Mouse (Mus musculus): ENCODE results near the gene Susd6. TPM values are rescaled to one million over a fixed set of nuclear protein-coding genes. Genes with fewer than 3 reads are reported as not detected.

Susd6 gene
- polyA plus RNA-seq, 1 experiment from 2014 or later: 11.7 TPM

- H3K4me2 ChIP-seq (ENCODE audit: low read length): no peak overlapping the region
- no peak for ATAC-seq
- no peaks in the 10 kb centered on the region for H3K27me3 ChIP-seq (replicated peaks; ENCODE audit: control insufficient read depth, insufficient read depth, low read length)
- H3K27ac ChIP-seq (ENCODE audit: low read depth, low read length): no peak overlapping the region
- no peak overlapping the region for H3K4me3 ChIP-seq (ENCODE audit: low read depth, low read length)
- 76% methylated on average over 1 of the region's 1 CpGs for WGBS
- peaks cover 9% of the 10 kb centered on the region; the same call in 1 of the 2 replicates for H3K4me1 ChIP-seq (ENCODE audit: control insufficient read depth, insufficient read depth, low read length)
- H3K9me3 ChIP-seq (replicated peaks; ENCODE audit: control insufficient read depth, low read length): no peaks in the 10 kb centered on the region
- H3K36me3 ChIP-seq (ENCODE audit: control insufficient read depth, insufficient read depth, low read length): no peaks in the 10 kb centered on the region
- DNase-seq (ENCODE audit: low spot score): no peak
- H3K9ac ChIP-seq (ENCODE audit: low read length): no peak overlapping the region
Observed at GRCm38 (mm10) chr12:80845901-80846300, 55.6 kb downstream of the Susd6 start.

- no peak overlapping the region for H3K4me2 ChIP-seq (ENCODE audit: low read length)
- H3K36me3 ChIP-seq (ENCODE audit: control insufficient read depth, insufficient read depth, low read length): no peaks in the 10 kb centered on the region
- 86% methylated on average over 1 of the region's 1 CpGs for WGBS
- DNase-seq (ENCODE audit: low spot score) (no peak), ATAC-seq (no peak)
- no peak overlapping the region for H3K9ac ChIP-seq (ENCODE audit: low read length)
- H3K4me3 ChIP-seq (ENCODE audit: low read depth, low read length): no peak overlapping the region
- H3K27me3 ChIP-seq (replicated peaks; ENCODE audit: control insufficient read depth, insufficient read depth, low read length): no peaks in the 10 kb centered on the region
- H3K9me3 ChIP-seq (replicated peaks; ENCODE audit: control insufficient read depth, low read length): no peaks in the 10 kb centered on the region
- peaks cover 9% of the 10 kb centered on the region; the same call in 1 of the 2 replicates for H3K4me1 ChIP-seq (ENCODE audit: control insufficient read depth, insufficient read depth, low read length)
- H3K27ac ChIP-seq (ENCODE audit: low read depth, low read length): no peak overlapping the region
Observed at GRCm38 (mm10) chr12:80846861-80847268, 56.6 kb downstream of the Susd6 start.

DNA sequence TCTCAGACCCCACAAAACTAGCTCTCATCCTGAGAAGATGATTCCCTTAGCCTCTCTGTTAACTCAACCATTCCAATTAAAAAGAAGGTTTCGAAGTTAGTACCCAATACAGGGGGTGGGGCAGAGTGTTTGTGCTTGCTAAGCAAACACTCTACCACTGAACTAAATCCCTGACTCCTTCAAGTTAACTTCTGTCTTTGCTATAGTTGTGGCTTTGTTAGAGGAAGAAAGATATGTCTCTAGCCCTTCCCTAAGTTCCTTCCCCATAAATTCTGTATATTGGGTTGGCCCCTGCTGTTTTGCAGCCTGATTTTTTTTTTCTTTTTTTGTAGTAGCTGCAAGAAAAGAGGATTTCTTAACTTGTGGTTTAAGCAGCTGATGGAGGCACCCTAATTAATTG is 61.7 kb downstream of the Susd6 start:
- ATAC-seq (no peak), DNase-seq (ENCODE audit: low spot score) (no peak)
- H3K36me3 ChIP-seq (ENCODE audit: control insufficient read depth, insufficient read depth, low read length): no peaks in the 10 kb centered on the region
- H3K4me2 ChIP-seq (ENCODE audit: low read length): no peak overlapping the region
- no peak overlapping the region for H3K27ac ChIP-seq (ENCODE audit: low read depth, low read length)
- WGBS: 85% methylated on average over 1 of the region's 1 CpGs
- no peaks in the 10 kb centered on the region for H3K9me3 ChIP-seq (replicated peaks; ENCODE audit: control insufficient read depth, low read length)
- H3K27me3 ChIP-seq (replicated peaks; ENCODE audit: control insufficient read depth, insufficient read depth, low read length): no peaks in the 10 kb centered on the region
- H3K9ac ChIP-seq (ENCODE audit: low read length): no peak overlapping the region
- H3K4me3 ChIP-seq (ENCODE audit: low read depth, low read length): no peak overlapping the region
- peaks cover 7% of the 10 kb centered on the region for H3K4me1 ChIP-seq (ENCODE audit: control insufficient read depth, insufficient read depth, low read length)

DNA sequence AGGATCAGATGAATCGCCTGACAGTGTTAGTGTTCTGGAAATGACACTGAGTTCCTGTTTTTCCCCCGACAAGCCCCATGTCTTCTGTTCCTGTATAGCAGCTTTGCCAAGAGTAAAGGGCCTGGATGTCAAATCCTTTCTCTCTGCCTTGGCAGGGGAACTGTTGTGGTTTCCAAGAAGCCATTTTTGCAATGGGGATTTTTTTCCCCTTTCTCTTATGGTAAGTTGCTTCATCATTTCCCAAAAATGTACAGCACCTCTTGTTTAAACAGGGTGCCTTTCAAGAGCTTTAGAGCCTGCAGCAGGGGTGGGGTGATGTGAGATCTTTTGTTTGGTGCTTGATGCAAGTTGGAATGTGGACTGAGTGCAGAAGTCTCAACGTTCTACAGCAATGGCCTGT is 63.4 kb downstream of the Susd6 start:
- Histone ChIP-seq H3K27me3 (replicated peaks; ENCODE audit: control insufficient read depth, insufficient read depth, low read length) (no peaks in the 10 kb centered on the region), H3K4me3 (ENCODE audit: low read depth, low read length) (no peak overlapping the region), H3K4me2 (ENCODE audit: low read length) (no peak overlapping the region), H3K9ac (ENCODE audit: low read length) (no peak overlapping the region), H3K4me1 (ENCODE audit: control insufficient read depth, insufficient read depth, low read length) (peaks cover 17% of the 10 kb centered on the region), H3K9me3 (replicated peaks; ENCODE audit: control insufficient read depth, low read length) (no peaks in the 10 kb centered on the region), H3K36me3 (ENCODE audit: control insufficient read depth, insufficient read depth, low read length) (no peaks in the 10 kb centered on the region), H3K27ac (ENCODE audit: low read depth, low read length) (no peak overlapping the region)
- 71% methylated on average over 3 of the region's 3 CpGs for WGBS
- ATAC-seq: no peak
- no peak for DNase-seq (ENCODE audit: low spot score)

- Histone ChIP-seq H3K27me3 (replicated peaks; ENCODE audit: control insufficient read depth, insufficient read depth, low read length) (no peaks in the 10 kb centered on the region), H3K4me1 (ENCODE audit: control insufficient read depth, insufficient read depth, low read length) (peaks cover 17% of the 10 kb centered on the region), H3K4me2 (ENCODE audit: low read length) (no peak overlapping the region), H3K27ac (ENCODE audit: low read depth, low read length) (no peak overlapping the region), H3K4me3 (ENCODE audit: low read depth, low read length) (no peak overlapping the region), H3K36me3 (ENCODE audit: control insufficient read depth, insufficient read depth, low read length) (no peaks in the 10 kb centered on the region), H3K9ac (ENCODE audit: low read length) (no peak overlapping the region), H3K9me3 (replicated peaks; ENCODE audit: control insufficient read depth, low read length) (no peaks in the 10 kb centered on the region)
- no peak for ATAC-seq
- no peak for DNase-seq (ENCODE audit: low spot score)
- 96% methylated on average over 4 of the region's 4 CpGs for WGBS
Observed at GRCm38 (mm10) chr12:80854671-80855070, 64.4 kb downstream of the Susd6 start.

- no peak overlapping the region for H3K4me2 ChIP-seq (ENCODE audit: low read length)
- ATAC-seq (no peak), DNase-seq (ENCODE audit: low spot score) (no peak)
- no peak overlapping the region for H3K9ac ChIP-seq (ENCODE audit: low read length)
- H3K4me1 ChIP-seq (ENCODE audit: control insufficient read depth, insufficient read depth, low read length): peaks cover 17% of the 10 kb centered on the region
- no peak overlapping the region for H3K4me3 ChIP-seq (ENCODE audit: low read depth, low read length)
- no peaks in the 10 kb centered on the region for H3K36me3 ChIP-seq (ENCODE audit: control insufficient read depth, insufficient read depth, low read length)
- H3K9me3 ChIP-seq (replicated peaks; ENCODE audit: control insufficient read depth, low read length): no peaks in the 10 kb centered on the region
- no peak overlapping the region for H3K27ac ChIP-seq (ENCODE audit: low read depth, low read length)
- no peaks in the 10 kb centered on the region for H3K27me3 ChIP-seq (replicated peaks; ENCODE audit: control insufficient read depth, insufficient read depth, low read length)
- WGBS: 93% methylated on average over 2 of the region's 2 CpGs
Observed at GRCm38 (mm10) chr12:80855100-80855499, 64.8 kb downstream of the Susd6 start.

DNA sequence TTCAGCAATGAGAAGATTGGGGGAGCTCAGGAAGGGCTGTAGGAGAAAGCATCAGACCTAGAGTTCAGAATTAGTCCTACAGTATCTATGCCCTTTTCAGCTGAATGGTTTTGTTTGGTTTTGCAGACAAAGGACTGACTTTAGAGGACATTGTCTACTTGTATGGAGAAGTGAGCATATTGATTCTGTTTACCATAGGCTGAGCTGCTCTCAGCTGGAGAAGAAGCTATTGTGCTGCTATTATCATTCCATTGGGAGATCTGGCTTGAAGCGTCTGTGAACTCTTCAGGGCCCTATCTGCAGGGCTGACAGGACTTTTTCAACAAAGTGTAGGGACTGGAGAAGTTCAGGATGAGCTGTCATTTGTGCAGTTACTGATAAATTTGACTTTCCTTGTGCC is 65.3 kb downstream of the Susd6 start:
- H3K36me3 ChIP-seq (ENCODE audit: control insufficient read depth, insufficient read depth, low read length): no peaks in the 10 kb centered on the region
- no peak for DNase-seq (ENCODE audit: low spot score)
- no peak overlapping the region for H3K4me3 ChIP-seq (ENCODE audit: low read depth, low read length)
- 17% methylated on average over 1 of the region's 1 CpGs for WGBS
- no peak overlapping the region for H3K27ac ChIP-seq (ENCODE audit: low read depth, low read length)
- H3K4me1 ChIP-seq (ENCODE audit: control insufficient read depth, insufficient read depth, low read length): peaks cover 17% of the 10 kb centered on the region
- H3K9ac ChIP-seq (ENCODE audit: low read length): no peak overlapping the region
- no peaks in the 10 kb centered on the region for H3K9me3 ChIP-seq (replicated peaks; ENCODE audit: control insufficient read depth, low read length)
- H3K27me3 ChIP-seq (replicated peaks; ENCODE audit: control insufficient read depth, insufficient read depth, low read length): no peaks in the 10 kb centered on the region
- no peak for ATAC-seq
- no peak overlapping the region for H3K4me2 ChIP-seq (ENCODE audit: low read length)

DNA sequence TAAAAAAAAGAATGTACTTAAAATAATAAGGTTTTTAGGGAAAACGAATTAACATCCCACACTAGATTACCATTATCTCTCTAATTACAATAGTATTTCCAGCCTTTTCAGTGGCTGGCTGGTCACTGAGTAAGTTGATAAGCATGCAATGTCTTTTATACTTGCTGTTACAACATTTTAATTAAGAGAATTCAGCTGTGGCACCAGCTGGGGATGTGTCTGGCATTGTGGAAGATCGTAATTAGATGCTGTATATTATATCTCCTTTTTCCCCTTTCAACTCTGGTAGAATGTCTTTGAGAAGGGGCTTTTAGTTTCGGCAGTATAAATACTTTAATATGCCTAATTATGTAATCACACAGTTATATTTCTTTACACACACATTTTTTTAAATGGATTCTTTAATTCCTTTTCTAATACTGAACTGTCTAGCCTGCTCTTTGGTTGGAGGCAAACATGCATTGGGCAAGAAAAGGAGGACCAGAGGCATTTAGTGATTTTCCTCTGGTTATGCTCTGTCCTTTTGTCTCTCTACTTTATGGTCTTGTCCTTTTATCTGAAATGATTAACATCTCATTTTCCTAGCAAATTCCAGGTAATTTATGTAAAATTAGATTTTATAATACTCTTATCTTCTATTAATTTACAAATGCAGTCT is 67.5 kb downstream of the Susd6 start:
- no peaks in the 10 kb centered on the region for H3K9me3 ChIP-seq (replicated peaks; ENCODE audit: control insufficient read depth, low read length)
- DNase-seq (ENCODE audit: low spot score): peak; percentile 80
- no peaks in the 10 kb centered on the region for H3K27me3 ChIP-seq (replicated peaks; ENCODE audit: control insufficient read depth, insufficient read depth, low read length)
- peak; percentile 84 for ATAC-seq
- H3K4me2 ChIP-seq (ENCODE audit: low read length): no peak overlapping the region
- H3K9ac ChIP-seq (ENCODE audit: low read length): no peak overlapping the region
- H3K4me1 ChIP-seq (ENCODE audit: control insufficient read depth, insufficient read depth, low read length): peaks cover 22% of the 10 kb centered on the region
- H3K27ac ChIP-seq (ENCODE audit: low read depth, low read length): peak overlapping the region; percentile 65; the same call in 1 of the 2 replicates
- no peaks in the 10 kb centered on the region for H3K36me3 ChIP-seq (ENCODE audit: control insufficient read depth, insufficient read depth, low read length)
- H3K4me3 ChIP-seq (ENCODE audit: low read depth, low read length): no peak overlapping the region
- WGBS: 28% methylated on average over 3 of the region's 3 CpGs

GRCm38 (mm10) chr12:80858307-80858706 is 68.0 kb downstream of the Susd6 start:
- peak; percentile 51 for DNase-seq (ENCODE audit: low spot score)
- no peaks in the 10 kb centered on the region for H3K9me3 ChIP-seq (replicated peaks; ENCODE audit: control insufficient read depth, low read length)
- no peak overlapping the region for H3K4me3 ChIP-seq (ENCODE audit: low read depth, low read length)
- peak overlapping the region; percentile 68 for H3K27ac ChIP-seq (ENCODE audit: low read depth, low read length)
- H3K4me1 ChIP-seq (ENCODE audit: control insufficient read depth, insufficient read depth, low read length): peaks cover 22% of the 10 kb centered on the region
- peak; percentile 60 for ATAC-seq
- 70% methylated on average over 2 of the region's 2 CpGs for WGBS
- H3K27me3 ChIP-seq (replicated peaks; ENCODE audit: control insufficient read depth, insufficient read depth, low read length): no peaks in the 10 kb centered on the region
- no peaks in the 10 kb centered on the region for H3K36me3 ChIP-seq (ENCODE audit: control insufficient read depth, insufficient read depth, low read length)
- no peak overlapping the region for H3K9ac ChIP-seq (ENCODE audit: low read length)
- no peak overlapping the region for H3K4me2 ChIP-seq (ENCODE audit: low read length)
